Mouse (Mus musculus) thymus, adult 2 months (tissue): Measurements from ENCODE around the gene Bloc1s1.

ENCODE experiments used
- CTCF ChIP-seq: fragments of 200-500 bp; IDR thresholded peaks from 2 replicates; pipeline ENCODE4 v1.5.1; 2012; ENCODE audit warnings: mild to moderate bottlenecking, control low read depth, low read length, moderate library complexity, borderline replicate concordance; ENCODE audit not compliant: control insufficient read depth, poor library complexity, insufficient read depth; ENCODE audit errors: extremely low read depth
- POLR2A ChIP-seq: fragments of 200-500 bp; IDR thresholded peaks from 2 replicates; pipeline ENCODE4 v1.6.1; 2012; ENCODE audit warnings: mild to moderate bottlenecking, low read length, control low read depth, moderate library complexity; ENCODE audit not compliant: control insufficient read depth, poor library complexity, insufficient read depth; ENCODE audit errors: extremely low read depth

DNA sequence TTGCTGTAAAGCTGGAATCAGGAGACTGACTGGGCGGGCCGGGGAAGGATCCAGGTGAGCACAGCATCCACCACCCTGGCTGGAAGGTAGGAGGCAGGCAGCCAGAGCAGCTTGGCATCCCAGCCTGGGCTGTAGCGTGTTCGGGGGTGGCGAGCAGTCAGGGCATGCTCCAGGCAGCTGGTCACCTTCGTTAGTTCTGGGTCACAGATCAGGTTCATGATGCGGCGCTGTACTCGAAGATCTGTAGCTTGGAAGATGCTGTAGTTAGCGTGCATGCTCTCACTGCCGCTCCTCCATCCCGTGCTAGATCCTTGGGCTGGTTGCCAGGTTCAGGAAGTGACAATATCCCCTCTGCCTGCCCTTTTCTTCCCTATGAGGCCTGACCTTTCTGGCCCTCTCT is 10.1 kb downstream of the Bloc1s1 start:
- no peak for TF ChIP-seq CTCF
- TF ChIP-seq POLR2A, result no peak
